Mouse (Mus musculus): ENCODE data around the gene D230025D16Rik. TPM values are rescaled to one million over a fixed set of nuclear protein-coding genes. Genes with fewer than 3 reads are reported as not detected.

D230025D16Rik gene
- polyA plus RNA-seq, 1 experiment from 2014 or later: 34.6 TPM

GRCm38 (mm10) chr8:105254152-105254965 is 29.4 kb downstream of the D230025D16Rik start:
- H3K9ac ChIP-seq (ENCODE audit: low read depth, low read length): peak overlapping the region; percentile 86
- H3K9me3 ChIP-seq (replicated peaks; ENCODE audit: control insufficient read depth, low read length, poor library complexity, severe bottlenecking): no peaks in the 10 kb centered on the region
- peak overlapping the region; percentile 93 for H3K4me2 ChIP-seq (ENCODE audit: low read length)
- peaks cover 20% of the 10 kb centered on the region for H3K36me3 ChIP-seq (ENCODE audit: control insufficient read depth, insufficient read depth, low read length)
- under 1% methylated on average over 73 of the region's 74 CpGs for WGBS
- peaks cover 31% of the 10 kb centered on the region for H3K27me3 ChIP-seq (ENCODE audit: control insufficient read depth, insufficient read depth, low read depth, low read length)
- H3K4me3 ChIP-seq (ENCODE audit: low read depth, low read length): peak overlapping the region; percentile 60
- peak; percentile 82 for ATAC-seq
- H3K4me1 ChIP-seq (ENCODE audit: control insufficient read depth, insufficient read depth, low read length): peaks cover 12% of the 10 kb centered on the region
- peak overlapping the region; percentile 56 for H3K27ac ChIP-seq (ENCODE audit: low read length)

- H3K4me3 ChIP-seq (ENCODE audit: low read depth, low read length): peak within 1 kb of the TSS; percentile 60
- peaks cover 15% of the 10 kb centered on the region for H3K4me1 ChIP-seq (ENCODE audit: control insufficient read depth, insufficient read depth, low read length)
- H3K9ac ChIP-seq (ENCODE audit: low read depth, low read length): peak within 1 kb of the TSS; percentile 86
- peaks cover 35% of the 10 kb centered on the region for H3K27me3 ChIP-seq (ENCODE audit: control insufficient read depth, insufficient read depth, low read depth, low read length)
- no peaks in the 10 kb centered on the region for H3K9me3 ChIP-seq (replicated peaks; ENCODE audit: control insufficient read depth, low read length, poor library complexity, severe bottlenecking)
- WGBS: 3% methylated on average over 14 of the region's 14 CpGs
- ATAC-seq: peak; percentile 19; the same call in 1 of the 2 replicates
- peak within 1 kb of the TSS; percentile 56 for H3K27ac ChIP-seq (ENCODE audit: low read length)
- peak within 1 kb of the TSS; percentile 93 for H3K4me2 ChIP-seq (ENCODE audit: low read length)
- peaks cover 17% of the 10 kb centered on the region for H3K36me3 ChIP-seq (ENCODE audit: control insufficient read depth, insufficient read depth, low read length)
These were observed 30.0 kb downstream of the D230025D16Rik start, which contains the start of gene B3gnt9 for GRCm38 (mm10) chr8:105254966-105255350. Gene B3gnt9 (minus strand): TSS chr8:105255153.

GRCm38 (mm10) chr8:105257318-105258114 is 32.6 kb downstream of the D230025D16Rik start:
- Histone ChIP-seq H3K4me2 (ENCODE audit: low read length) (no peak overlapping the region), H3K9ac (ENCODE audit: low read depth, low read length) (no peak overlapping the region), H3K9me3 (replicated peaks; ENCODE audit: control insufficient read depth, low read length, poor library complexity, severe bottlenecking) (no peaks in the 10 kb centered on the region), H3K27ac (ENCODE audit: low read length) (no peak overlapping the region), H3K4me3 (ENCODE audit: low read depth, low read length) (no peak overlapping the region), H3K4me1 (ENCODE audit: control insufficient read depth, insufficient read depth, low read length) (peaks cover 15% of the 10 kb centered on the region), H3K27me3 (ENCODE audit: control insufficient read depth, insufficient read depth, low read depth, low read length) (peaks cover 50% of the 10 kb centered on the region), H3K36me3 (ENCODE audit: control insufficient read depth, insufficient read depth, low read length) (no peaks in the 10 kb centered on the region)
- ATAC-seq: no peak
- 67% methylated on average over 7 of the region's 7 CpGs for WGBS

GRCm38 (mm10) chr8:105258911-105259720 is 34.2 kb downstream of the D230025D16Rik start:
- H3K36me3 ChIP-seq (ENCODE audit: control insufficient read depth, insufficient read depth, low read length): no peaks in the 10 kb centered on the region
- H3K4me1 ChIP-seq (ENCODE audit: control insufficient read depth, insufficient read depth, low read length): peaks cover 11% of the 10 kb centered on the region
- H3K27me3 ChIP-seq (ENCODE audit: control insufficient read depth, insufficient read depth, low read depth, low read length): peaks cover 59% of the 10 kb centered on the region
- H3K9me3 ChIP-seq (replicated peaks; ENCODE audit: control insufficient read depth, low read length, poor library complexity, severe bottlenecking): no peaks in the 10 kb centered on the region
- H3K9ac ChIP-seq (ENCODE audit: low read depth, low read length): peak overlapping the region; percentile 47
- 2% methylated on average over 55 of the region's 55 CpGs for WGBS
- peak overlapping the region; percentile 68 for H3K4me2 ChIP-seq (ENCODE audit: low read length)
- H3K4me3 ChIP-seq (ENCODE audit: low read depth, low read length): peak overlapping the region; percentile 36
- peak; percentile 21 for ATAC-seq
- H3K27ac ChIP-seq (ENCODE audit: low read length): no peak overlapping the region

GRCm38 (mm10) chr8:105259721-105260320 is 34.9 kb downstream of the D230025D16Rik start:
- Histone ChIP-seq H3K36me3 (ENCODE audit: control insufficient read depth, insufficient read depth, low read length) (no peaks in the 10 kb centered on the region), H3K4me3 (ENCODE audit: low read depth, low read length) (peak overlapping the region; percentile 36), H3K9ac (ENCODE audit: low read depth, low read length) (peak overlapping the region; percentile 47; the same call in 1 of the 2 replicates), H3K27ac (ENCODE audit: low read length) (no peak overlapping the region), H3K4me1 (ENCODE audit: control insufficient read depth, insufficient read depth, low read length) (peaks cover 9% of the 10 kb centered on the region), H3K9me3 (replicated peaks; ENCODE audit: control insufficient read depth, low read length, poor library complexity, severe bottlenecking) (no peaks in the 10 kb centered on the region), H3K4me2 (ENCODE audit: low read length) (peak overlapping the region; percentile 68), H3K27me3 (ENCODE audit: control insufficient read depth, insufficient read depth, low read depth, low read length) (peaks cover 66% of the 10 kb centered on the region)
- 4% methylated on average over 30 of the region's 30 CpGs for WGBS
- ATAC-seq: peak; percentile 54

- no peaks in the 10 kb centered on the region for H3K9me3 ChIP-seq (replicated peaks; ENCODE audit: control insufficient read depth, low read length, poor library complexity, severe bottlenecking)
- no peaks in the 10 kb centered on the region for H3K36me3 ChIP-seq (ENCODE audit: control insufficient read depth, insufficient read depth, low read length)
- H3K9ac ChIP-seq (ENCODE audit: low read depth, low read length): no peak overlapping the region
- WGBS: 64% methylated on average over 7 of the region's 7 CpGs
- no peak overlapping the region for H3K27ac ChIP-seq (ENCODE audit: low read length)
- H3K27me3 ChIP-seq (ENCODE audit: control insufficient read depth, insufficient read depth, low read depth, low read length): peaks cover 73% of the 10 kb centered on the region
- H3K4me2 ChIP-seq (ENCODE audit: low read length): no peak overlapping the region
- peaks cover 8% of the 10 kb centered on the region; the same call in 1 of the 2 replicates for H3K4me1 ChIP-seq (ENCODE audit: control insufficient read depth, insufficient read depth, low read length)
- no peak overlapping the region for H3K4me3 ChIP-seq (ENCODE audit: low read depth, low read length)
- no peak for ATAC-seq
These were observed 35.6 kb downstream of the D230025D16Rik start for GRCm38 (mm10) chr8:105260371-105261099.

GRCm38 (mm10) chr8:105261326-105261980 is 36.5 kb downstream of the D230025D16Rik start:
- no peak for ATAC-seq
- Histone ChIP-seq H3K27ac (ENCODE audit: low read length) (no peak overlapping the region), H3K4me1 (ENCODE audit: control insufficient read depth, insufficient read depth, low read length) (peaks cover 8% of the 10 kb centered on the region; the same call in 1 of the 2 replicates), H3K9me3 (replicated peaks; ENCODE audit: control insufficient read depth, low read length, poor library complexity, severe bottlenecking) (no peaks in the 10 kb centered on the region), H3K36me3 (ENCODE audit: control insufficient read depth, insufficient read depth, low read length) (no peaks in the 10 kb centered on the region), H3K4me3 (ENCODE audit: low read depth, low read length) (no peak overlapping the region), H3K4me2 (ENCODE audit: low read length) (no peak overlapping the region), H3K9ac (ENCODE audit: low read depth, low read length) (no peak overlapping the region), H3K27me3 (ENCODE audit: control insufficient read depth, insufficient read depth, low read depth, low read length) (peaks cover 73% of the 10 kb centered on the region)
- WGBS: 88% methylated on average over 12 of the region's 12 CpGs

Data from midbrain, embryonic 16.5 days (tissue).